Mouse (Mus musculus): ENCODE measurements around the gene Phldb3. TPM values are rescaled to one million over a fixed set of nuclear protein-coding genes. Genes with fewer than 3 reads are reported as not detected.
"Not testable (repeated sequence)": the region's sequence is repeated elsewhere in the genome, so short reads cannot be mapped to it uniquely, and the experiment has no call there.

Phldb3 gene
- polyA plus RNA-seq, 1 experiment from 2014 or later, result 0.12 TPM

GRCm38 (mm10) chr7:24610879-24611494 is 424 bp downstream of the Phldb3 start:
- Histone ChIP-seq H3K27ac (ENCODE audit: low read depth) (peak overlapping the region; percentile 89), H3K4me1 (ENCODE audit: insufficient read depth) (peaks cover 26% of the 10 kb centered on the region), H3K4me2 (ENCODE audit: low read depth, low read length) (peak overlapping the region; percentile 91), H3K4me3 (ENCODE audit: low read depth, low read length) (peak overlapping the region; percentile 64), H3K27me3 (ENCODE audit: insufficient read depth, low read length) (peaks cover 6% of the 10 kb centered on the region; the same call in 1 of the 2 replicates), H3K9ac (replicated peaks) (peak overlapping the region; percentile 79), H3K36me3 (replicated peaks; ENCODE audit: insufficient read depth, low read length) (0 out of 2 replicates have a peak, but pooled peaks cover 4% of the 10 kb centered on the region), H3K9me3 (ENCODE audit: low read length) (no peaks in the 10 kb centered on the region)
- WGBS (ENCODE audit: insufficient replicate concordance), result 2% methylated on average over 36 of the region's 36 CpGs
- ATAC-seq, result peak; percentile 75
- no peak for TF ChIP-seq EP300 (IDR thresholded peaks at IDR 0.05; ENCODE audit: low read depth)
- no peak for TF ChIP-seq CTCF (IDR thresholded peaks at IDR 0.05; ENCODE audit: low read depth)
- DNase-seq, result peak; percentile 97

DNA sequence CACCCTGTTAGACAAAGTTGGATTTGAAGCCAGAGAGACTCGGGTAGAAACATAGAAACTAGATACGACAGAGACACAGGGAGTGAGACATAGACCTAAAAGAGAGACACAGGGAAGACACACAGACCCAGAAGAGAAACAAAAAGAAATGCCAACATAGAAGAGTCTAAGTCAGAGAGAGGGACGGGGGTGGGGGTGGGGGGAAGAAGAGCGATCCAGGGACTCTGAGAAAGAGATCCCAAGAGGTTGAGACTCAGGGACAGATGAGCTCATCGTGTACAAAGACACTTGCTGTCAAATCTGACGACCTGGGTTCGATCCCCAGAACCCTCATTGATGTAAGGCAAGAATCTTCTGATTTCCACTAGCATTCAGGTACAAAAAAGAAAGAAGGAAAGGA is 1.1 kb downstream of the Phldb3 start:
- WGBS (ENCODE audit: insufficient replicate concordance), result 9% methylated on average over 7 of the region's 7 CpGs
- DNase-seq (no peak), ATAC-seq (no peak)
- H3K27ac ChIP-seq (ENCODE audit: low read depth), result peak overlapping the region; percentile 11; the same call in 1 of the 2 replicates
- H3K27me3 ChIP-seq (ENCODE audit: insufficient read depth, low read length), result peaks cover 6% of the 10 kb centered on the region; the same call in 1 of the 2 replicates
- peak overlapping the region; percentile 91 for H3K4me2 ChIP-seq (ENCODE audit: low read depth, low read length)
- peak overlapping the region; percentile 79 for H3K9ac ChIP-seq (replicated peaks)
- TF ChIP-seq CTCF (IDR thresholded peaks at IDR 0.05; ENCODE audit: low read depth) (no peak), EP300 (IDR thresholded peaks at IDR 0.05; ENCODE audit: low read depth) (no peak)
- no peaks in the 10 kb centered on the region for H3K9me3 ChIP-seq (ENCODE audit: low read length)
- H3K4me3 ChIP-seq (ENCODE audit: low read depth, low read length), result peak overlapping the region; percentile 64
- H3K4me1 ChIP-seq (ENCODE audit: insufficient read depth), result peaks cover 26% of the 10 kb centered on the region
- 0 out of 2 replicates have a peak, but pooled peaks cover 7% of the 10 kb centered on the region for H3K36me3 ChIP-seq (replicated peaks; ENCODE audit: insufficient read depth, low read length)

DNA sequence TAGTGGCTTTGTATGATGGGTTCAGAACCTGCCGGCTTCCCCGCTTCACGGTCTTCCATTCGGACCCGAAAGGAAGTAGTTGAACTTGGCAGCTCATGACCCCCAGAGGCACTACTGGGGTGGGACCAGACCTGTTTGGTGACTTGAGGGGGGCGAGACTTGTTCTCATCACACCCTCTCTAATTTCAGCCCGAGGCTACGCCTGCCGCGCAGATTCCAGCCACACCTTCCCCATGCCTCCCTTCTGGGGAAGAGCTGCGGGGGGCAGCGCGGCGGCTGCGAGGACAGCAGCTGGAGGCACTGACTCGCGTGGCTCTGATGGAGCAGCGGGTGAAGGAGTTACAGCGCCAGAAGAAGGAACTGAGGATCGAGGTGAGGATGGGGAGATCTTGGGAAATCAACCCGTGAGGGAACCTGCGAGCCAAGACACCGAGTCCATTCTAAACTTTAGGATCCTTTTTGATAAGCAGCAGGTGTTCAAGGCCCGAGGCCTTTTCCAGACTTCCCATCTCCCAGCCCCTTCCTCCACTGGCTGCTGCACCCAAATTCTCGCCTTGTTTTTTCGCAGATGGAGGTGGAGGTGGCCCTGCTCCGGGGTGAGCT is 1.8 kb downstream of the Phldb3 start:
- Histone ChIP-seq H3K4me2 (ENCODE audit: low read depth, low read length) (peak overlapping the region; percentile 91), H3K27ac (ENCODE audit: low read depth) (no peak overlapping the region), H3K36me3 (replicated peaks; ENCODE audit: insufficient read depth, low read length) (peaks cover 6% of the 10 kb centered on the region; the same call in 1 of the 2 replicates), H3K27me3 (ENCODE audit: insufficient read depth, low read length) (peaks cover 6% of the 10 kb centered on the region; the same call in 1 of the 2 replicates), H3K4me3 (ENCODE audit: low read depth, low read length) (peak overlapping the region; percentile 29), H3K9ac (replicated peaks) (no peak overlapping the region), H3K9me3 (ENCODE audit: low read length) (no peaks in the 10 kb centered on the region), H3K4me1 (ENCODE audit: insufficient read depth) (peaks cover 26% of the 10 kb centered on the region)
- WGBS (ENCODE audit: insufficient replicate concordance), result 16% methylated on average over 27 of the region's 27 CpGs
- ATAC-seq (no peak), DNase-seq (no peak)
- TF ChIP-seq CTCF (IDR thresholded peaks at IDR 0.05; ENCODE audit: low read depth) (no peak), EP300 (IDR thresholded peaks at IDR 0.05; ENCODE audit: low read depth) (no peak)

DNA sequence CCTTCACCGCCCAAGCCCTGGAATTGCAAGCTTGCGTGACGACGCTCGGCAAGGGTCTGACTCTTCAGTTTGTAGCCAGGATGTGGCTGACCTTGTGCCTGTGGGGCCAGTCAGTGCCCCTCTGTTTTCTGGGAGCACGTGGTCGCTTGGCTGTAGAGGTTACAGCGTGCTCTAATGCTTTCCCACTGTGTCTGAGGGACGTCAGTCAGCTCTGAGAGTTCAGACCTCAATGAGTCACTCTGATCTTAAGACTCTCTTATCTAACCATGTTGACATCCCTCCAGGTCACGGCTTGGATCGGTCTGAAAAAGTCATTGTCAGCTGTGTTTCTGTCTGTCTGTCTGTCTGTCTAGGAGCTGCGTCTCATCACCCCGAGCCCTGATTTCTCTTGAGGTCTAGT is 4.3 kb downstream of the Phldb3 start:
- TF ChIP-seq EP300 (IDR thresholded peaks at IDR 0.05; ENCODE audit: low read depth) (no peak), CTCF (IDR thresholded peaks at IDR 0.05; ENCODE audit: low read depth) (no peak)
- peaks cover 11% of the 10 kb centered on the region for H3K36me3 ChIP-seq (replicated peaks; ENCODE audit: insufficient read depth, low read length)
- H3K9ac ChIP-seq (replicated peaks), result no peak overlapping the region
- H3K27ac ChIP-seq (ENCODE audit: low read depth), result no peak overlapping the region
- H3K4me2 ChIP-seq (ENCODE audit: low read depth, low read length), result no peak overlapping the region
- no peak overlapping the region for H3K4me3 ChIP-seq (ENCODE audit: low read depth, low read length)
- DNase-seq, result no peak
- H3K27me3 ChIP-seq (ENCODE audit: insufficient read depth, low read length), result peaks cover 6% of the 10 kb centered on the region; the same call in 1 of the 2 replicates
- ATAC-seq, result no peak
- H3K4me1 ChIP-seq (ENCODE audit: insufficient read depth), result peaks cover 18% of the 10 kb centered on the region
- WGBS (ENCODE audit: insufficient replicate concordance), result 63% methylated on average over 13 of the region's 13 CpGs
- no peaks in the 10 kb centered on the region for H3K9me3 ChIP-seq (ENCODE audit: low read length)

- DNase-seq (no peak), ATAC-seq (no peak)
- 38% methylated on average over 8 of the region's 8 CpGs for WGBS (ENCODE audit: insufficient replicate concordance)
These were observed 7.2 kb downstream of the Phldb3 start for GRCm38 (mm10) chr7:24617763-24618162.

GRCm38 (mm10) chr7:24618374-24618773 is 7.8 kb downstream of the Phldb3 start:
- not testable (repeated sequence) for H3K4me2 ChIP-seq (ENCODE audit: low read depth, low read length); H3K9ac ChIP-seq (replicated peaks); ATAC-seq; H3K4me1 ChIP-seq (ENCODE audit: insufficient read depth); H3K27ac ChIP-seq (ENCODE audit: low read depth); DNase-seq; H3K27me3 ChIP-seq (ENCODE audit: insufficient read depth, low read length); H3K4me3 ChIP-seq (ENCODE audit: low read depth, low read length); H3K9me3 ChIP-seq (ENCODE audit: low read length)
- peaks cover 26% of the 10 kb centered on the region for H3K36me3 ChIP-seq (replicated peaks; ENCODE audit: insufficient read depth, low read length)
- 81% methylated on average over 8 of the region's 8 CpGs for WGBS (ENCODE audit: insufficient replicate concordance)

More at GRCm38 (mm10) chr7:24617763-24618162, 7.2 kb downstream of the Phldb3 start:
- H3K9ac ChIP-seq (replicated peaks), result no peak overlapping the region
- 0 out of 2 replicates have a peak, but pooled peaks cover 1% of the 10 kb centered on the region for H3K27me3 ChIP-seq (ENCODE audit: insufficient read depth, low read length)
- peaks cover 26% of the 10 kb centered on the region for H3K36me3 ChIP-seq (replicated peaks; ENCODE audit: insufficient read depth, low read length)
- H3K27ac ChIP-seq (ENCODE audit: low read depth), result 0 out of 2 replicates have a peak overlapping the region, but pooled peaks have one; percentile 9
- H3K4me3 ChIP-seq (ENCODE audit: low read depth, low read length), result no peak overlapping the region
- H3K4me2 ChIP-seq (ENCODE audit: low read depth, low read length), result no peak overlapping the region
- peaks cover 4% of the 10 kb centered on the region; the same call in 1 of the 2 replicates for H3K9me3 ChIP-seq (ENCODE audit: low read length)
- no peak for TF ChIP-seq EP300 (IDR thresholded peaks at IDR 0.05; ENCODE audit: low read depth)
- no peak for TF ChIP-seq CTCF (IDR thresholded peaks at IDR 0.05; ENCODE audit: low read depth)
- peaks cover under 1% of the 10 kb centered on the region for H3K4me1 ChIP-seq (ENCODE audit: insufficient read depth)
